Mouse (Mus musculus) C2C12 (cell line): Measurements from ENCODE around the gene Slc2a13. TPM values are rescaled to one million over a fixed set of nuclear protein-coding genes. Genes with fewer than 3 reads are reported as not detected.

Source experiments
- H3K27me3 ChIP-seq: one replicate; pipeline ENCODE4 v1.6.1; 2011; ENCODE audit not compliant: control insufficient read depth, insufficient read depth, insufficient read length
- H3K36me3 ChIP-seq: one replicate; pipeline ENCODE4 v1.6.1; 2011; ENCODE audit not compliant: control insufficient read depth, insufficient read depth
- H3K4me3 ChIP-seq: one replicate; pipeline ENCODE4 v1.5.1; 2011; ENCODE audit warnings: mild to moderate bottlenecking, control low read depth; ENCODE audit not compliant: poor library complexity, insufficient read depth, severe bottlenecking
- H3K79me2 ChIP-seq: one replicate; pipeline ENCODE4 v1.6.1; 2011; ENCODE audit not compliant: control insufficient read depth, insufficient read depth
- H3K79me3 ChIP-seq: one replicate; pipeline ENCODE4 v1.6.1; 2011; ENCODE audit warnings: low read depth, control low read depth
- H3ac ChIP-seq: one replicate; pipeline ENCODE3; 2011; ENCODE audit warnings: low read depth; ENCODE audit not compliant: control insufficient read depth, insufficient read length
- CEBPB ChIP-seq: IDR thresholded peaks from one replicate; pipeline ENCODE4 v1.6.1; 2011; ENCODE audit warnings: low read depth, mild to moderate bottlenecking, control low read depth, moderate library complexity
- CTCF ChIP-seq: IDR thresholded peaks from one replicate; pipeline ENCODE4 v1.5.1; 2011; ENCODE audit not compliant: control insufficient read depth, insufficient read depth, insufficient read length
- FOSL1 ChIP-seq: IDR thresholded peaks from one replicate; pipeline ENCODE4 v1.8.0; 2011; ENCODE audit warnings: mild to moderate bottlenecking, low read length; ENCODE audit not compliant: poor library complexity, insufficient read depth, severe bottlenecking
- MAX ChIP-seq: IDR thresholded peaks from one replicate; pipeline ENCODE4 v1.6.1; 2011; ENCODE audit warnings: mild to moderate bottlenecking, control low read depth
- MYOD1 ChIP-seq: IDR thresholded peaks from one replicate; pipeline ENCODE4 v1.6.1; 2011; ENCODE audit warnings: low read depth; ENCODE audit not compliant: control insufficient read depth, insufficient read length
- MYOG ChIP-seq: IDR thresholded peaks from one replicate; pipeline ENCODE4 v1.6.1; 2011; ENCODE audit not compliant: control insufficient read depth, insufficient read length; ENCODE audit errors: extremely low read depth
- USF1 ChIP-seq: IDR thresholded peaks from one replicate; pipeline ENCODE4 v1.6.1; 2011; ENCODE audit warnings: low read depth, mild to moderate bottlenecking, control low read depth, moderate library complexity
- polyA plus RNA-seq: library from polyadenylated mRNA; unstranded; fragments of >200 nt; fragmentation: generic; extraction: Trizol; gene quantifications from one replicate; pipeline ENCODE4 v1.2.1, GENCODE M21; 2012; ENCODE audit warnings: missing spikeins

The Slc2a13 gene
- polyA plus RNA-seq, 1 experiment = 0.25 TPM

GRCm38 (mm10) chr15:91601197-91601596 is 28.1 kb upstream of the Slc2a13 start:
- Histone ChIP-seq H3K27me3 (no peaks in the 10 kb centered on the region), H3K4me3 (no peak overlapping the region), H3K79me3 (no peaks in the 10 kb centered on the region), H3K36me3 (no peaks in the 10 kb centered on the region), H3ac (no peak overlapping the region), H3K79me2 (no peaks in the 10 kb centered on the region)
- TF ChIP-seq CTCF (no peak), CEBPB (no peak), USF1 (no peak), MAX (no peak), FOSL1 (no peak), MYOG (no peak), MYOD1 (no peak)

- Histone ChIP-seq H3K79me2 (no peaks in the 10 kb centered on the region), H3K4me3 (no peak overlapping the region), H3K79me3 (no peaks in the 10 kb centered on the region), H3K36me3 (no peaks in the 10 kb centered on the region), H3K27me3 (no peaks in the 10 kb centered on the region), H3ac (no peak overlapping the region)
- TF ChIP-seq FOSL1 (no peak), MAX (no peak)
Observed at GRCm38 (mm10) chr15:91597290-91597689, 24.2 kb upstream of the Slc2a13 start.

GRCm38 (mm10) chr15:91574492-91574891 is 1.4 kb upstream of the Slc2a13 start:
- Histone ChIP-seq H3ac (no peak overlapping the region), H3K27me3 (no peaks in the 10 kb centered on the region), H3K79me3 (no peaks in the 10 kb centered on the region), H3K79me2 (no peaks in the 10 kb centered on the region), H3K4me3 (no peak overlapping the region), H3K36me3 (no peaks in the 10 kb centered on the region)
- TF ChIP-seq MAX = peak; percentile 26
- no peak for TF ChIP-seq FOSL1
- TF ChIP-seq CTCF = peak; percentile 60

DNA sequence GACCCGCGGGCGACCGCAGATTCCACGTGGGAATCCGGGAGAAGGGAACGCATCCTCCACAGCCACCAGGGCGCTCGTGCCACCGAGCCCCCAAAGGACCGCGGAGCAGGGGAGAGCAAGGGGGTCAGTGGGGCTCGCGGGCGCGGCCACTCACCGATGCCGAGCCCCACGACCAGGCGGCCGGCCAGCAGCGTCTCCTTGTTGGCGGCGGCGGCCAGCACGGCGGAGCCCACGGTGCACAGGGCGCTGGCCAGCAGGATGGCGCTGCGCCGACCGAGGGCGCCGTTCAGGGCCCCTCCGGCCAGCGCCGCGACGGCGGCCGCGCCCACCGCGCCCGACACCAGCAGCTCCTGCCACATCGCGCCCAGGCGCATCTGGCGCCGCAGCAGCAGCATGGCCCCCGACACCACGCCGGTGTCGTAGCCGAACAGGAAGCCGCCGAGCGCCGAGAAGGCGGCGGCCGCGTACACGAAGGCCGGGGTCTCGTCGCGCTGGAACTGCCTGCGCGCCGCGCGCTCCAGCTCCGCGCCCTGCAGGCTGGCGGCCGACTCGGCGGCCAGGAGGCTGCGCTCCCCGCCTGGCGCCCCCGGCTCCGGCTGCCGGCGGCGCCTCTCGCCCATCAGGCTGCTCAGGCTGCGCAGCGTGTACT is 516 bp downstream of the Slc2a13 start:
- H3ac ChIP-seq = peak overlapping the region; percentile 87
- H3K27me3 ChIP-seq = no peaks in the 10 kb centered on the region
- peak overlapping the region; percentile 35 for H3K4me3 ChIP-seq
- TF ChIP-seq MAX (peak; percentile 15), CTCF (peak; percentile 29), USF1 (no peak)
- no peaks in the 10 kb centered on the region for H3K79me3 ChIP-seq
- H3K79me2 ChIP-seq = no peaks in the 10 kb centered on the region
- no peaks in the 10 kb centered on the region for H3K36me3 ChIP-seq

- peak overlapping the region; percentile 35 for H3K4me3 ChIP-seq
- TF ChIP-seq MYOD1 (no peak), FOSL1 (no peak), CEBPB (no peak), MYOG (no peak), MAX (no peak), USF1 (no peak), CTCF (no peak)
- H3K36me3 ChIP-seq = no peaks in the 10 kb centered on the region
- peak overlapping the region; percentile 87 for H3ac ChIP-seq
- no peaks in the 10 kb centered on the region for H3K79me3 ChIP-seq
- H3K27me3 ChIP-seq = no peaks in the 10 kb centered on the region
- no peaks in the 10 kb centered on the region for H3K79me2 ChIP-seq
Observed at GRCm38 (mm10) chr15:91571981-91572380, 1.1 kb downstream of the Slc2a13 start.

DNA sequence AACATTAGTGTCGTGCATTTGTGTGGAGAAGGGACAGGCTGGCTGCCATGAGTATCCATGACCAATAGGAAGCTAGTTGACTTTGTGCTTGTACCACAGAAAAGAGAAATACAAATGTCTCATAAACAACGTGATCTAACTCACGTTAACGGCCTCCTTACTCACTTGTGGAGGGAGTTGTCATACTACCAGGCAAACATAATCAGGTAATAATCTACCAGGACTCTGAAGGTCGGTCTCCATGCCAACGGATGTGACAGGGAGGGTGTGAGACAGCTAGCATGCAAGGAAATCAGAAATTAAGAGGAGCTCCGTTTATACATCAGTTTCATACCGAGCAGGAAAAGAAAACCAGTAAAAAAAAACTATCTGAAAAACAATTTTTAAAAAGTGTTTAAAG is 6.3 kb downstream of the Slc2a13 start:
- H3K36me3 ChIP-seq = no peaks in the 10 kb centered on the region
- TF ChIP-seq USF1 (no peak), MAX (no peak)
- H3ac ChIP-seq = no peak overlapping the region
- no peaks in the 10 kb centered on the region for H3K79me2 ChIP-seq
- H3K79me3 ChIP-seq = no peaks in the 10 kb centered on the region
- no peak overlapping the region for H3K4me3 ChIP-seq
- no peaks in the 10 kb centered on the region for H3K27me3 ChIP-seq
